Mouse (Mus musculus) stomach, postnatal 0 days (tissue): Measurements from ENCODE around the gene Gm12184.

ENCODE experiments used
- CTCF ChIP-seq: IDR thresholded peaks from 2 replicates; pipeline ENCODE4 v1.5.1; 2016; ENCODE audit warnings: antibody characterized with exemption, low read depth, mild to moderate bottlenecking, moderate library complexity
- EP300 ChIP-seq: optimal IDR thresholded peaks from 2 replicates; pipeline ENCODE3; 2016; ENCODE audit warnings: antibody characterized with exemption

DNA sequence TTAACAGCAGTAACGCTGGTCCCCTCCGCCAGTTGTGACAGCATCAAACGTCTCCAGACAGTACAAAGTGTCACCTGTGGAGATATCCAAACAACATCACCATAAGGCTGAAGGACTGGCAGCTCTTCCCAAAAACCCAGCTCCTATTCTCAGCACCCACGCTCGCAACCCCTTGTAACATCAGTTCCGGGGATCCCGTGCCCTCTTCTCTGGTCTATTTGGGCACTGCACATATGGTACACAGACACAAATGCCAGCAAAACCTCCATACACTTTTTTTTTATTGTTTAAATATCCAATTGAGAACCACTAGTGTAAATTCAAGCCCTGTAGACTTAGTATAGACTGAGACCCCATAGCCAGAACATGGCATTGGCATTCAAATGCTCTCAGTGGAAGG, 31.2 kb downstream of the Gm12184 start:
- no peak for TF ChIP-seq CTCF
- no peak for TF ChIP-seq EP300
